Mouse (Mus musculus) embryonic facial prominence, embryonic 13.5 days (tissue): ENCODE results near the gene Foxi1. TPM values are rescaled to one million over a fixed set of nuclear protein-coding genes. Genes with fewer than 3 reads are reported as not detected.

Experiments used
- ATAC-seq: fragments of 200-750 bp; cut with Nextera tagmentation; 2 replicates; pipeline ENCODE4 v1.8.0; 2017; ENCODE audit warnings: low read depth; ENCODE audit not compliant: insufficient number of reproducible peaks, insufficient read depth, low FRiP score, low TSS enrichment
- H3K27ac ChIP-seq: fragments of 300-500 bp; sonication (generic); 2 replicates; pipeline ENCODE4 v1.5.1; 2015; ENCODE audit warnings: moderate library complexity, mild to moderate bottlenecking, inconsistent platforms
- H3K27me3 ChIP-seq: fragments of 300-500 bp; sonication (generic); 2 replicates; pipeline ENCODE4 v1.6.1; 2015; ENCODE audit warnings: mild to moderate bottlenecking, inconsistent platforms
- H3K36me3 ChIP-seq: fragments of 300-500 bp; sonication (generic); 2 replicates; pipeline ENCODE4 v1.6.1; 2015; ENCODE audit warnings: mild to moderate bottlenecking, inconsistent platforms
- H3K4me1 ChIP-seq: fragments of 300-500 bp; sonication (generic); 2 replicates; pipeline ENCODE4 v1.6.1; 2015; ENCODE audit warnings: inconsistent platforms
- H3K4me2 ChIP-seq: fragments of 300-500 bp; sonication (generic); 2 replicates; pipeline ENCODE4 v1.6.1; 2015; ENCODE audit warnings: moderate library complexity, mild to moderate bottlenecking, inconsistent platforms
- H3K4me3 ChIP-seq: fragments of 300-500 bp; sonication (generic); 2 replicates; pipeline ENCODE4 v1.5.1; 2015; ENCODE audit warnings: mild to moderate bottlenecking, inconsistent platforms
- H3K9ac ChIP-seq: fragments of 300-500 bp; sonication (generic); 2 replicates; pipeline ENCODE4 v1.6.1; 2015; ENCODE audit warnings: mild to moderate bottlenecking, inconsistent platforms
- H3K9me3 ChIP-seq: fragments of 300-500 bp; sonication (generic); 2 replicates; pipeline ENCODE4 v1.6.1; 2016; ENCODE audit warnings: inconsistent platforms
- WGBS: fragments of 180-500 bp; shearing (Covaris S2); methylation state at CpG from one replicate; pipeline ENCODE4 v1.1.7; 2015; ENCODE audit warnings: mixed read lengths; 5-methylcytosine and 5-hydroxymethylcytosine counted together
- polyA plus RNA-seq: library from polyadenylated mRNA; unstranded; fragments of >200 nt; fragmentation: Nextera tagmentation; extraction: Ambion mirVana; gene quantifications from 2 replicates; pipeline ENCODE4 v1.2.1, GENCODE M21; 2015

Foxi1 gene
- polyA plus RNA-seq, 1 experiment from 2014 or later = not detected

- no peaks in the 10 kb centered on the region for H3K4me1 ChIP-seq
- no peak overlapping the region for H3K9ac ChIP-seq
- H3K36me3 ChIP-seq = no peaks in the 10 kb centered on the region
- H3K9me3 ChIP-seq = no peaks in the 10 kb centered on the region
- no peak overlapping the region for H3K4me2 ChIP-seq
- ATAC-seq = no peak
- H3K27ac ChIP-seq = no peak overlapping the region
- peaks cover 3% of the 10 kb centered on the region; the same call in 1 of the 2 replicates for H3K27me3 ChIP-seq
- no peak overlapping the region for H3K4me3 ChIP-seq
- 65% methylated on average over 7 of the region's 7 CpGs for WGBS
These were observed 52.7 kb downstream of the Foxi1 start for GRCm38 (mm10) chr11:34155235-34155634.

Other genes with a start within 250 kb of the Foxi1 start
- gene Kcnmb1, start 245.1 kb downstream of the Foxi1 start, polyA plus RNA-seq = 0.06 and 0.18 TPM in 2 replicates
- 4.3 and 5.3 TPM in 2 replicates for gene Kcnip1, start 214.9 kb downstream of the Foxi1 start, polyA plus RNA-seq
- 2.2 and 2.5 TPM in 2 replicates for gene Lcp2, start 161.2 kb downstream of the Foxi1 start, polyA plus RNA-seq
- gene 4930469K13Rik, start 109.5 kb downstream of the Foxi1 start, polyA plus RNA-seq = 1.1 TPM in 1 of 2 replicates, not detected in the other
- 1.7 and 2.4 TPM in 2 replicates for gene Fam196b, start 106.7 kb upstream of the Foxi1 start, polyA plus RNA-seq